Mouse (Mus musculus) liver, adult 2 months (tissue): ENCODE results near the gene Itpk1. TPM values are rescaled to one million over a fixed set of nuclear protein-coding genes. Genes with fewer than 3 reads are reported as not detected.

ENCODE experiments used
- DNase-seq: peaks from one replicate; pipeline ENCODE4 v3.0.0-alpha.2; 2011; ENCODE audit warnings: low read depth, low spot score; ENCODE audit errors: extremely low read depth
- H3K27ac ChIP-seq: fragments of 200-500 bp; replicated peaks from 2 replicates; pipeline ENCODE4 v1.5.1; 2012; ENCODE audit warnings: low read depth, mild to moderate bottlenecking, control low read depth, inconsistent platforms, low read length; ENCODE audit not compliant: insufficient read depth
- H3K27me3 ChIP-seq: fragments of 200-500 bp; 2 replicates; pipeline ENCODE4 v1.6.1; 2012; ENCODE audit warnings: mild to moderate bottlenecking, moderate library complexity, low read length, inconsistent platforms; ENCODE audit not compliant: control insufficient read depth, insufficient read depth
- H3K36me3 ChIP-seq: fragments of 200-500 bp; 2 replicates; pipeline ENCODE4 v1.6.1; 2012; ENCODE audit warnings: low read length, inconsistent platforms; ENCODE audit not compliant: control insufficient read depth, insufficient read depth
- H3K4me1 ChIP-seq: fragments of 200-500 bp; 2 replicates; pipeline ENCODE4 v1.6.1; 2011; ENCODE audit warnings: low read length; ENCODE audit not compliant: control insufficient read depth, insufficient read depth
- H3K4me3 ChIP-seq: fragments of 200-500 bp; 2 replicates; pipeline ENCODE4 v1.5.1; 2011; ENCODE audit warnings: low read depth, mild to moderate bottlenecking, control low read depth, low read length, moderate library complexity; ENCODE audit not compliant: insufficient read depth
- H3K79me2 ChIP-seq: fragments of 200-500 bp; 2 replicates; pipeline ENCODE4 v1.6.1; 2012; ENCODE audit warnings: inconsistent platforms, mild to moderate bottlenecking, low read length, moderate library complexity; ENCODE audit not compliant: control insufficient read depth, insufficient read depth
- H3K9ac ChIP-seq: fragments of 200-500 bp; 2 replicates; pipeline ENCODE4 v1.6.1; 2012; ENCODE audit warnings: low read depth, mild to moderate bottlenecking, control low read depth, inconsistent platforms, low read length
- CTCF ChIP-seq: fragments of 200-500 bp; IDR thresholded peaks from 2 replicates; pipeline ENCODE4 v1.5.1; 2011; ENCODE audit warnings: low read depth, low read length, control low read depth
- POLR2A ChIP-seq: fragments of 200-500 bp; IDR thresholded peaks from 2 replicates; pipeline ENCODE4 v1.6.1; 2011; ENCODE audit warnings: low read length, control low read depth; ENCODE audit not compliant: insufficient read depth; ENCODE audit errors: extremely low read depth
- WGBS: fragments of 180-500 bp; shearing (Covaris S2); methylation state at CpG from one replicate; pipeline ENCODE4 v1.1.7; 2018; 5-methylcytosine and 5-hydroxymethylcytosine counted together
- polyA plus RNA-seq: library from polyadenylated mRNA; depleted of rRNA; stranded (reverse); fragments of >200 nt; gene quantifications from 2 replicates; pipeline ENCODE4 v1.2.3, GENCODE M21; 2012
- total RNA-seq: library from RNA; depleted of rRNA; stranded (reverse); fragments of >200 nt; gene quantifications from 2 replicates; pipeline ENCODE4 v1.2.3, GENCODE M21; 2014

The Itpk1 gene
- total and polyA plus RNA-seq, 2 experiments: 7.9 to 21.0 TPM

DNA sequence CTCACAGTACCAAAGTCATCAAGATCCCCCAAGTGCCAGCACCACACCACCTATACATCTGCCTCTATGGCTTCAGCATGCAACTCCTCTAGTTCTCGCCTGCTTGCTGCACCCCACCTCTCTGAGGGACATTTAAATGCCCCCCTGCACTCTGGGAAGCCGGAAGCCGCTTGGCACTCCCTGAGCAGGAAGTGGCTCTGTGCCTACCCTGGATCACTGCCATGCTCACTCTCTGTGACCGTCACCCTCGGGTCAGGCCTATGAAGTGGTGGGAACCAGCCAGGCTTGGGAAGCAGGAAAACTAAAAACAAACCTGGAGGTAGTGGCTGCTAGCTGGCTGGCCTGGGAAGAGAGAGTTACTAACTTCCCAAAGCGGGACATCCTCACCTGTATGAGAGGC is 61.4 kb downstream of the Itpk1 start:
- H3K27ac ChIP-seq: no peak overlapping the region
- WGBS: 26% methylated on average over 6 of the region's 6 CpGs
- H3K9ac ChIP-seq: no peak overlapping the region
- H3K27me3 ChIP-seq: no peaks in the 10 kb centered on the region
- H3K79me2 ChIP-seq: peaks cover 9% of the 10 kb centered on the region; the same call in 1 of the 2 replicates
- H3K4me1 ChIP-seq: peaks cover 15% of the 10 kb centered on the region
- no peaks in the 10 kb centered on the region for H3K36me3 ChIP-seq
- TF ChIP-seq CTCF (no peak), POLR2A (no peak)
- H3K4me3 ChIP-seq: no peak overlapping the region
- DNase-seq: no peak

DNA sequence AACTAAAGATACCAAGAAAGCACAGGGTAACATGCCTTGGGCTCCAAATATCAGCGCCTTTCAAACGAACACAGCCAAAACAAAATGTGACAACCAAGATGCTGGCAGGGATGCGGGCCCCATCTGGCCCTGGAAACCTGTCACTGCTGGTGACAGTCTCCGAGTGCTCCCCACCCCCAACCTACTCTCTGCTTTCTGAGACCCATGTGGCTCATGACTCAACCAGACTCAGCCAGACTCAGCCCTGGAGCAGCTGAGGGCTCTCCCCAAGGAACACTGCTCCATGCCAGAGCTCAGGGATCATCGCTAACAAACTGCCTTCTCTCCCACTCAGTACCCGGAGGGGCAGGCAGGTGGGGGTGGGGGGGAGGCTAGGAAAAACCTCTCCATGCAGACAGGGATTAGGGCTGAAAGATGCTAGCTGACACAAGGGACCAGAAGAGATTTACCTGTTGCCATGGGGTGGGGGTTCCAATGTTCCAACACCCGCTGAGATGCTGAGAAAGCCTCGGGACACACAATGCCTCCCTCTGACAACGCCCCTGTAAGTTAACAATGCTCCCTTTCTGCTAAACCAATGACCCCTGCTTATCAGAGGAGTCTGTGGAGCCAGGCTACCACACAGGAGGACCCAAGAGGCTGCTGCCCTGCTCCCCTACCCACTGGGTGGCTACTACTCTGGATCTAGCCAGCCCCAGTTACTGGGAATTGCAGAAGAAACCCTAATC is 64.1 kb downstream of the Itpk1 start:
- 90% methylated on average over 9 of the region's 9 CpGs for WGBS
- TF ChIP-seq CTCF (no peak), POLR2A (no peak)
- Histone ChIP-seq H3K79me2 (peaks cover 3% of the 10 kb centered on the region; the same call in 1 of the 2 replicates), H3K4me1 (peaks cover 8% of the 10 kb centered on the region), H3K36me3 (no peaks in the 10 kb centered on the region), H3K27me3 (no peaks in the 10 kb centered on the region), H3K4me3 (no peak overlapping the region), H3K9ac (no peak overlapping the region), H3K27ac (no peak overlapping the region)
- DNase-seq: no peak

DNA sequence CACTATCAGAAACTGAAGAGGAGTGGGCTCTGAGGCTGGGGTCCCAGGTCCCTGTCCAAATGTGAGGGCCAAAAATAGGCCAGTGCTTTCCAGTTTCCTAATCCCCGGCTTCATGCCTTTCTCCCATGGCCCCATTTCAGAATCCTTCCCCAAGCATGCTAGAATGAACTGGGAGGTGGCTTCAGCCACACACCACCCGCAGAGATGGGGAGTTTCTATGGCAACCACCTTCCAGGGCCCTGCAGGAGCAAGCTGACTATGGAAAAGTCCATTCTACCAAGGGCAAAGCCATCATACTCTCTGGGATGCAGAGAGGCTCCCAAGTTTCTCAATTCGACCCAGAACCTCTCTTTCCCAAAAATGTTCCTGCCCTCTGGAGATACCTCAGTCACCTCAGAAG is 65.9 kb downstream of the Itpk1 start:
- Histone ChIP-seq H3K9ac (no peak overlapping the region), H3K79me2 (peaks cover 3% of the 10 kb centered on the region; the same call in 1 of the 2 replicates), H3K27ac (no peak overlapping the region), H3K4me3 (no peak overlapping the region), H3K4me1 (peaks cover 7% of the 10 kb centered on the region), H3K27me3 (no peaks in the 10 kb centered on the region), H3K36me3 (no peaks in the 10 kb centered on the region)
- WGBS: 94% methylated on average over 3 of the region's 3 CpGs
- TF ChIP-seq POLR2A: no peak
- no peak for TF ChIP-seq CTCF
- DNase-seq: no peak

DNA sequence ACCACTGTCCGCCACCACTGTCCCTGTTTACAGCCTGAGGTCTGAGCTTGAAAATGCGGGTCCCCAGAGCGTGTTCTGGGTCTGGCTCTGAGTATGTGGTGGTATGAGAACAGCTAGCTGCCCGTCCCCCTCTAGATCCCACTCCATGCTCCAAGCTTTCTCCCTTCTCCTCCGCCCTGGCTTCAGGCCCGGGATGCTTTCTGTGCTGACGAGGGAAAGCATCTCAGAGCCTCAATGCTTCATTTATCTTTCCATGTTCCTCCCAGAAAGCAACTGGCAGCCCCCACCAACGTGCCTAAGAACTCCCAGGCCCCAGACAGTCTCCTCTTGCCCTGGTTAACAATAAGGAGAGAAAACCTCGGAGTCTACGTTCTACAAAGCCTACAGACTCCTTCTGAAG is 67.5 kb downstream of the Itpk1 start:
- Histone ChIP-seq H3K4me3 (no peak overlapping the region), H3K27me3 (no peaks in the 10 kb centered on the region), H3K27ac (no peak overlapping the region), H3K36me3 (no peaks in the 10 kb centered on the region), H3K79me2 (peaks cover 3% of the 10 kb centered on the region; the same call in 1 of the 2 replicates), H3K4me1 (peaks cover 12% of the 10 kb centered on the region), H3K9ac (no peak overlapping the region)
- no peak for DNase-seq
- TF ChIP-seq CTCF: no peak
- no peak for TF ChIP-seq POLR2A
- WGBS: 89% methylated on average over 10 of the region's 10 CpGs

DNA sequence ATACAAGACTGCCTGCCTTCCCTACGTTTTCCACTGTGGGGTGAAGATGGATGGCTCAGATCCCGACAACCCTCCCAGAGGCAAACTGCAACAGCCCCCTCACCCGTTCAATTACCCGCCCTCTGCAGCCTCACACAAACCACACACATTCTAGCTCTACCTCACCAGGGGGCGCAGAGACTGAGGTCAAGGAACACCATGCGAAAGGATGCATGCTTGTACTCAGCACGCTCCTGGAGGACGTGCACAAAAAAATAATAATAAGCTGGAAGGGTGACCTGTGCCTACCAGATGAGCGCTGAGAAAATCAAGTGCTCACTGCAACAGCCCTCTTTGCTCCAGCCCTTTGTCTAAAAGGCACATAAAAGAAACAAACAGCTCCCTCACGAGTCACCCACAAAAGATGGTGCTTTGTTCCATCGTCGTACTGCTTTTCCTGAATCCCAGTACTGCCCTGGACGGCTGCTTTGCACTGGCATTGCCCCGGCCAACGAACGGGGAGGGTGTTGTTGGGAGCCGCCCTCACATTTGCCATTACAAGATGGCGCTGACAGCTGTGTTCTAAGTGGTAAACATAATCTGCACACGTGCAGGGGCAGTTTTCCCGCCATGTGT is 70.2 kb downstream of the Itpk1 start:
- TF ChIP-seq POLR2A: no peak
- no peak for TF ChIP-seq CTCF
- peaks cover 12% of the 10 kb centered on the region for H3K4me1 ChIP-seq
- H3K27ac ChIP-seq: no peak overlapping the region
- H3K9ac ChIP-seq: no peak overlapping the region
- no peaks in the 10 kb centered on the region for H3K36me3 ChIP-seq
- no peak overlapping the region for H3K4me3 ChIP-seq
- WGBS: 94% methylated on average over 20 of the region's 20 CpGs
- no peak for DNase-seq
- H3K79me2 ChIP-seq: peaks cover 6% of the 10 kb centered on the region; the same call in 1 of the 2 replicates
- H3K27me3 ChIP-seq: no peaks in the 10 kb centered on the region

DNA sequence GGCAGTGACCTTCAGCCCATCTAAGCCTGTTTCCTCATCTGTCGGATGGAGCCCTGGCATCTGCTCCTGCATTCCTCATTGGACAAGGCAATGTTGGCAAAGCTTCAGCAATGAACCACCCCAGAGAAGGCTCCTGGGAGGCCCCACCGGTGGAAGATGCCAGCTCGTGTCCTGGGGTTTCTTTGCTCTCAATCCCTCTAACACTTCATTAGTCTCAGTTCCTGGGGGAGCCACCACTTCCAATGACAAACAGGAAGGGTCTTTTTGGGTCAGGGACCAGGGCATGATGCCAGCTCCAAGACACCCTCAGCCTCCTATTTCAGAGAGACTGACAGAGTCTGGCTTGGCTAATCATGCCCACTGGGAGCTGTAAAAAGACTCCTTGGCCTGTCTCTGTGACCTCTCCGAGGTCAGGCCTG is 71.6 kb downstream of the Itpk1 start:
- DNase-seq: peak; percentile 47
- Histone ChIP-seq H3K9ac (no peak overlapping the region), H3K27me3 (no peaks in the 10 kb centered on the region), H3K36me3 (no peaks in the 10 kb centered on the region), H3K27ac (no peak overlapping the region; the same call in 1 of the 2 replicates), H3K4me3 (no peak overlapping the region), H3K79me2 (peaks cover 7% of the 10 kb centered on the region; the same call in 1 of the 2 replicates), H3K4me1 (peaks cover 14% of the 10 kb centered on the region)
- WGBS: 15% methylated on average over 4 of the region's 4 CpGs
- TF ChIP-seq POLR2A (no peak), CTCF (no peak)
